Mouse (Mus musculus) erythroblast, embryonic 14.5 days (primary cell): ENCODE data around the gene Sh3bp4.

Experiments
- GATA1 ChIP-seq: IDR thresholded peaks from 2 replicates; pipeline ENCODE4 v1.6.1; 2012; ENCODE audit warnings: low read length, inconsistent platforms, mixed read lengths
- TAL1 ChIP-seq: IDR thresholded peaks from 3 replicates; pipeline ENCODE4 v1.6.1; 2012; ENCODE audit warnings: low read length, inconsistent platforms, mixed read lengths

DNA sequence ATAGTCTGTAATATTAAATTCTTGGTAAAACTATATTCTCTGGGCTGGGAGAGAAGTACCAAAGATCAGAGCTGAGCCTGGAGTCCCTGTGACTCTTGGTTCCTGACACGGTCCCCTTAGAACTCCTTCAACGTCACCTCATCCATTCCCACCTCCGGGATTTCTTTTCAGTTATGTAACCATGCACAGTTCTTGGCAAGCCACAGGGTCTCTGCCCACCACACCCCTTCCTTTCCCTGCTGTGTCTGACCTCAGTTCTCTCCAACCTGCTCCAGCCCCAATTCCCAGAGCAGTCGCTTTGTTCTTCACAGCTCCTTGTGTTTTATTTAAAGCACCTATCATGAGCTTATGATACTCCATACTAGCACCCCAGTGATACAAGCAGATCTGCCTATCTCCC, 7.2 kb upstream of the Sh3bp4 start:
- no peak for TF ChIP-seq GATA1
- TF ChIP-seq TAL1 = no peak
